Mouse (Mus musculus) myocyte (in vitro differentiated cells): ENCODE results near the gene Lrrc75a. TPM values are rescaled to one million over a fixed set of nuclear protein-coding genes. Genes with fewer than 3 reads are reported as not detected.

Experiments
- H3K27me3 ChIP-seq: one replicate; pipeline ENCODE4 v1.6.1; 2011; ENCODE audit not compliant: control insufficient read depth, insufficient read depth, insufficient read length
- H3K36me3 ChIP-seq: one replicate; pipeline ENCODE4 v1.6.1; 2011; ENCODE audit not compliant: control insufficient read depth, insufficient read depth
- H3K4me2 ChIP-seq: one replicate; pipeline ENCODE4 v1.6.1; 2011; ENCODE audit warnings: low read depth, control low read depth
- H3K4me3 ChIP-seq: one replicate; pipeline ENCODE4 v1.5.1; 2011; ENCODE audit warnings: mild to moderate bottlenecking, control low read depth, moderate library complexity
- H3K79me2 ChIP-seq: one replicate; pipeline ENCODE4 v1.6.1; 2011; ENCODE audit not compliant: control insufficient read depth, insufficient read depth
- H3ac ChIP-seq: one replicate; pipeline ENCODE4 v1.6.1; 2011; ENCODE audit not compliant: control insufficient read depth, insufficient read length
- CEBPB ChIP-seq: IDR thresholded peaks from 2 replicates; pipeline ENCODE4 v1.6.1; 2011; ENCODE audit warnings: mild to moderate bottlenecking, moderate library complexity; ENCODE audit not compliant: poor library complexity, insufficient read depth, severe bottlenecking
- E2F4 ChIP-seq: IDR thresholded peaks from one replicate; pipeline ENCODE4 v1.6.1; 2011; ENCODE audit warnings: mild to moderate bottlenecking, control low read depth, moderate library complexity; ENCODE audit not compliant: insufficient read depth
- MAX ChIP-seq: IDR thresholded peaks from one replicate; pipeline ENCODE4 v1.6.1; 2011; ENCODE audit warnings: low read depth, mild to moderate bottlenecking, control low read depth
- MYOD1 ChIP-seq, 3 experiments: IDR thresholded peaks; one replicate each; pipeline ENCODE4 v1.6.1; 2011; ENCODE audit warnings: control low read depth in 2 of 3, low read depth in 2 of 3, mild to moderate bottlenecking in 2 of 3, moderate library complexity in 1 of 3; ENCODE audit not compliant: insufficient read length in 2 of 3, control insufficient read depth in 1 of 3
- MYOG ChIP-seq, 3 experiments: IDR thresholded peaks; one replicate each; pipeline ENCODE4 v1.6.1; 2011; ENCODE audit warnings: control low read depth in 2 of 3, low read depth in 2 of 3, mild to moderate bottlenecking in 2 of 3; ENCODE audit not compliant: insufficient read length in 2 of 3, control insufficient read depth in 1 of 3, insufficient read depth in 1 of 3
- POLR2A ChIP-seq: IDR thresholded peaks from one replicate; pipeline ENCODE4 v1.6.1; 2011; ENCODE audit warnings: low read depth, mild to moderate bottlenecking, control low read depth, moderate library complexity; ENCODE audit not compliant: insufficient read length
- POLR2AphosphoS2 ChIP-seq: IDR thresholded peaks from one replicate; pipeline ENCODE4 v1.6.1; 2011; ENCODE audit warnings: low read depth, control low read depth; ENCODE audit not compliant: insufficient read length
- REST ChIP-seq: IDR thresholded peaks from one replicate; pipeline ENCODE4 v1.6.1; 2011; ENCODE audit warnings: mild to moderate bottlenecking, control low read depth, moderate library complexity; ENCODE audit not compliant: insufficient read depth, insufficient read length
- SRF ChIP-seq: IDR thresholded peaks from one replicate; pipeline ENCODE4 v1.6.1; 2011; ENCODE audit warnings: low read depth; ENCODE audit not compliant: control insufficient read depth, insufficient read length
- TCF12 ChIP-seq: IDR thresholded peaks from one replicate; pipeline ENCODE4 v1.6.1; 2011; ENCODE audit warnings: mild to moderate bottlenecking, control low read depth; ENCODE audit not compliant: poor library complexity, insufficient read depth, severe bottlenecking
- TCF3 ChIP-seq: IDR thresholded peaks from one replicate; pipeline ENCODE4 v1.6.1; 2011; ENCODE audit warnings: low read depth, control low read depth; ENCODE audit not compliant: insufficient read length
- USF1 ChIP-seq: IDR thresholded peaks from one replicate; pipeline ENCODE4 v1.6.1; 2011; ENCODE audit warnings: low read depth, mild to moderate bottlenecking, control low read depth, moderate library complexity
- polyA plus RNA-seq: library from polyadenylated mRNA; unstranded; fragments of >200 nt; fragmentation: generic; extraction: Trizol; gene quantifications from one replicate; pipeline ENCODE4 v1.2.1, GENCODE M21; 2012; ENCODE audit warnings: missing spikeins

Lrrc75a gene
- polyA plus RNA-seq, 1 experiment = 19.5 TPM

GRCm38 (mm10) chr11:62591026-62591425 lies 57.3 kb downstream of the Lrrc75a start:
- TF ChIP-seq E2F4 (no peak), USF1 (no peak), MYOG (IDR thresholded peaks at IDR 0.05; ENCODE audit: control insufficient read depth in 1 of 3, insufficient read depth in 1 of 3, insufficient read length in 2 of 3, low read depth in 2 of 3) (no peak), TCF3 (no peak), SRF (no peak), MAX (no peak), MYOD1 (IDR thresholded peaks at IDR 0.05; ENCODE audit: control insufficient read depth in 1 of 3, insufficient read length in 2 of 3, low read depth in 2 of 3) (no peak)
- no peak overlapping the region for H3K4me2 ChIP-seq
- no peaks in the 10 kb centered on the region for H3K36me3 ChIP-seq
- no peaks in the 10 kb centered on the region for H3K79me2 ChIP-seq
- H3K4me3 ChIP-seq = no peak overlapping the region
- no peak overlapping the region for H3ac ChIP-seq
- no peaks in the 10 kb centered on the region for H3K27me3 ChIP-seq

- no peak for TF ChIP-seq MAX
- no peak for TF ChIP-seq TCF12
- no peak for TF ChIP-seq MYOD1 (IDR thresholded peaks at IDR 0.05; ENCODE audit: control insufficient read depth in 1 of 3, insufficient read length in 2 of 3, low read depth in 2 of 3)
- TF ChIP-seq MYOG (IDR thresholded peaks at IDR 0.05; ENCODE audit: control insufficient read depth in 1 of 3, insufficient read depth in 1 of 3, insufficient read length in 2 of 3, low read depth in 2 of 3) = no peak
- no peak for TF ChIP-seq REST
- no peak for TF ChIP-seq E2F4
- no peak for TF ChIP-seq POLR2AphosphoS2
- TF ChIP-seq TCF3 = no peak
- no peak for TF ChIP-seq CEBPB
- no peak for TF ChIP-seq POLR2A
- TF ChIP-seq USF1 = no peak
- TF ChIP-seq SRF = no peak
- no peaks in the 10 kb centered on the region for H3K36me3 ChIP-seq
- H3K4me2 ChIP-seq = no peak overlapping the region
- H3K27me3 ChIP-seq = no peaks in the 10 kb centered on the region
- H3K79me2 ChIP-seq = no peaks in the 10 kb centered on the region
- H3K4me3 ChIP-seq = no peak overlapping the region
- no peak overlapping the region for H3ac ChIP-seq
Measured at GRCm38 (mm10) chr11:62589391-62589790, 58.9 kb downstream of the Lrrc75a start.

GRCm38 (mm10) chr11:62587034-62587433 lies 61.3 kb downstream of the Lrrc75a start:
- no peaks in the 10 kb centered on the region for H3K79me2 ChIP-seq
- H3ac ChIP-seq = no peak overlapping the region
- TF ChIP-seq CEBPB (no peak), MYOD1 (IDR thresholded peaks at IDR 0.05; ENCODE audit: control insufficient read depth in 1 of 3, insufficient read length in 2 of 3, low read depth in 2 of 3) (no peak), TCF3 (no peak)
- no peak overlapping the region for H3K4me2 ChIP-seq
- no peaks in the 10 kb centered on the region for H3K36me3 ChIP-seq
- no peaks in the 10 kb centered on the region for H3K27me3 ChIP-seq
- no peak overlapping the region for H3K4me3 ChIP-seq

DNA sequence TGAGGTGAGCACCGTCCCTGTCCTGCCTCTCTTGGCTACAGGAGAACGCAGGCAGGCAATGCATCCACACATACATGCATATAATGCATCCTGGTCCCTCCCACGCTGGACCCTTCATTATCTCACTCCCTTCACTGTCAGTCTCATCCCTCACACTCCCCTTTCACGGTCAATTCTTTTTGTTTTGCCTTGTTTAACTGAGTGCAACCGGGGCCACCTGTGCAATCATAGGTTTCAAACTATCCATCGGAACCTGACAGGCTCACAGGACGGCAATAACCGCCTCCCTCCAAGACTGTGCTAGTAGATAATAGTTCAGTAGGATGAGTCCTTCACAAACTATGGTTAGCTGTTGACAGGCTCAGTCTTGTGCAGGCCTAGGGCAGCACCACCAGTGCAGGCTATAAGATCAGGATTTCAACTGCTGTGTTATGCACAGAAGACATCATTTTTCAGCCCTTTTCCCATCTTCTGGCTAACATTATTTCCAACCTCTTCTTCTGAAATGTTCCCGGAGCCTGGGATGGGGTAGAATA lies 63.6 kb downstream of the Lrrc75a start:
- Histone ChIP-seq H3K4me2 (no peak overlapping the region), H3K4me3 (no peak overlapping the region), H3K27me3 (no peaks in the 10 kb centered on the region), H3K79me2 (no peaks in the 10 kb centered on the region), H3K36me3 (no peaks in the 10 kb centered on the region), H3ac (no peak overlapping the region)
- TF ChIP-seq REST = no peak
- TF ChIP-seq POLR2AphosphoS2 = no peak
- TF ChIP-seq SRF = no peak
- TF ChIP-seq MYOG (IDR thresholded peaks at IDR 0.05; ENCODE audit: control insufficient read depth in 1 of 3, insufficient read depth in 1 of 3, insufficient read length in 2 of 3, low read depth in 2 of 3) = no peak
- TF ChIP-seq E2F4 = no peak
- no peak for TF ChIP-seq TCF3
- no peak for TF ChIP-seq MAX
- no peak for TF ChIP-seq POLR2A
- TF ChIP-seq USF1 = no peak
- no peak for TF ChIP-seq MYOD1 (IDR thresholded peaks at IDR 0.05; ENCODE audit: control insufficient read depth in 1 of 3, insufficient read length in 2 of 3, low read depth in 2 of 3)
- TF ChIP-seq CEBPB = no peak
- no peak for TF ChIP-seq TCF12

GRCm38 (mm10) chr11:62583031-62583430 lies 65.3 kb downstream of the Lrrc75a start:
- no peaks in the 10 kb centered on the region for H3K79me2 ChIP-seq
- H3K27me3 ChIP-seq = no peaks in the 10 kb centered on the region
- H3ac ChIP-seq = no peak overlapping the region
- no peaks in the 10 kb centered on the region for H3K36me3 ChIP-seq
- no peak overlapping the region for H3K4me2 ChIP-seq
- no peak overlapping the region for H3K4me3 ChIP-seq
- TF ChIP-seq MYOG (IDR thresholded peaks at IDR 0.05; ENCODE audit: control insufficient read depth in 1 of 3, insufficient read depth in 1 of 3, insufficient read length in 2 of 3, low read depth in 2 of 3) (no peak), CEBPB (no peak), TCF3 (no peak), SRF (no peak), TCF12 (no peak), E2F4 (no peak), POLR2A (no peak), REST (no peak), USF1 (no peak), POLR2AphosphoS2 (no peak), MYOD1 (IDR thresholded peaks at IDR 0.05; ENCODE audit: control insufficient read depth in 1 of 3, insufficient read length in 2 of 3, low read depth in 2 of 3) (no peak), MAX (no peak)
